Mouse (Mus musculus) urinary bladder, postnatal 10 days (tissue): Measurements from ENCODE around the gene Xpnpep2.

Experiments
- DNase-seq: peaks from one replicate; pipeline ENCODE4 v3.0.0; 2022; ENCODE audit warnings: low spot score

Xpnpep2 gene

GRCm38 (mm10) chrX:48170368-48170767 lies 61.8 kb downstream of the Xpnpep2 start:
- no peak for DNase-seq

DNA sequence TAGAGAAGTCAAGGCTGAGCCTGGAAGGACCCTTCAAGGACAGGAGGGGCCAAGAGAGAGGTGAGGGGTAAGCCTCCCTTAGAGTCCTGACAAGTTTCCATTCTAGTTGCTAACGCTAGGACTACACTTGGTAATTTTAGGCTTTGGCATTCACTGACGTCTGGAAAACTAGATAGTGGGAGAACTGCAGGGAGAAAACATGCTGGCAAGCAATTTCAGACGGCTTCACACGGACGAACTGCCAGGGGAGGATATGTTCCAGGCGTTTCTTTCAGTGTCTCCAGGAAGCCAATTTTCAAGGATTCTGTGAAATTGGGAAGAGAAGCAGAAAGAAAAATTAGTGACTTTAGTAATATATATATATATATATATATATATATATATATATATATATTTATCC lies 73.3 kb downstream of the Xpnpep2 start:
- DNase-seq: no peak

GRCm38 (mm10) chrX:48184703-48185102 lies 76.2 kb downstream of the Xpnpep2 start:
- no peak for DNase-seq
